Mouse (Mus musculus): ENCODE results near the gene Ppard.

GRCm38 (mm10) chr17:28348211-28348610, 115.7 kb downstream of the Ppard start:
- TF ChIP-seq POLR2A (IDR thresholded peaks at IDR 0.05; ENCODE audit: low read depth, low read length) (no peak), CTCF (conservative IDR thresholded peaks at IDR 0.05; ENCODE audit: insufficient read depth, insufficient read length, low read depth, low read length) (no peak)

All from kidney, adult 2 months (tissue).